Mouse (Mus musculus) MEL (cell line): ENCODE results near the gene Abcc1. TPM values are rescaled to one million over a fixed set of nuclear protein-coding genes. Genes with fewer than 3 reads are reported as not detected.

Experiments
- DNase-seq: peaks from one replicate; pipeline ENCODE4 v3.0.0; 2011; ENCODE audit warnings: low read depth, low spot score
- H3K27ac ChIP-seq: 2 replicates; pipeline ENCODE4 v1.5.1; 2012; ENCODE audit warnings: low read depth, mild to moderate bottlenecking, control low read depth, low read length, moderate library complexity; ENCODE audit not compliant: control insufficient read depth
- H3K27me3 ChIP-seq, 2 experiments: fragments of 150-350 bp in 1 of 2; sonication (generic) in 1 of 2; 2 replicates each; pipeline ENCODE4 v1.6.1; 2012; ENCODE audit warnings: low read length in 2 of 2, mild to moderate bottlenecking in 2 of 2, improper control_type of control experiment in 1 of 2, moderate library complexity in 1 of 2; ENCODE audit not compliant: insufficient read depth in 2 of 2, control insufficient read depth in 1 of 2
- H3K36me3 ChIP-seq, 2 experiments: 2 replicates each; pipeline ENCODE4 v1.6.1; 2012 to 2014; ENCODE audit warnings: low read length in 2 of 2, improper control_type of control experiment in 1 of 2, inconsistent platforms in 1 of 2, mild to moderate bottlenecking in 1 of 2; ENCODE audit not compliant: insufficient read depth in 2 of 2, control insufficient read depth in 1 of 2
- H3K4me1 ChIP-seq, 2 experiments: fragments of 150-350 bp in 1 of 2; sonication (generic) in 1 of 2; 2 replicates each; pipeline ENCODE4 v1.6.1; 2012; ENCODE audit warnings: low read length in 2 of 2, improper control_type of control experiment in 1 of 2, mild to moderate bottlenecking in 1 of 2; ENCODE audit not compliant: insufficient read depth in 2 of 2, control insufficient read depth in 1 of 2
- H3K4me3 ChIP-seq, 2 experiments: fragments of 150-350 bp in 1 of 2; sonication (generic) in 1 of 2; 2 replicates each; pipeline ENCODE4 v1.5.1; 2012; ENCODE audit warnings: low read depth in 2 of 2, low read length in 2 of 2, mild to moderate bottlenecking in 2 of 2, moderate library complexity in 2 of 2, control low read depth in 1 of 2, improper control_type of control experiment in 1 of 2; ENCODE audit not compliant: control insufficient read depth in 1 of 2, insufficient read depth in 1 of 2
- H3K79me2 ChIP-seq: 2 replicates; pipeline ENCODE4 v1.6.1; 2012; ENCODE audit warnings: mild to moderate bottlenecking, low read length, moderate library complexity; ENCODE audit not compliant: control insufficient read depth, poor library complexity, insufficient read depth
- H3K9ac ChIP-seq: 2 replicates; pipeline ENCODE4 v1.6.1; 2012; ENCODE audit warnings: low read depth, mild to moderate bottlenecking, control low read depth, low read length, moderate library complexity; ENCODE audit not compliant: control insufficient read depth, poor library complexity, severe bottlenecking
- H3K9me3 ChIP-seq: fragments of 150-350 bp; sonication (generic); replicated peaks from 2 replicates; pipeline ENCODE4 v1.6.1; 2012; ENCODE audit warnings: mild to moderate bottlenecking, low read length, improper control_type of control experiment, moderate library complexity; ENCODE audit not compliant: insufficient read depth
- CHD1 ChIP-seq: IDR thresholded peaks from 2 replicates; pipeline ENCODE4 v1.6.1; 2012; ENCODE audit warnings: low read depth, mild to moderate bottlenecking, inconsistent platforms, low read length, improper control_type of control experiment
- EP300 ChIP-seq, 2 experiments: IDR thresholded peaks; 2 replicates each; pipeline ENCODE4 v1.6.1; 2011; ENCODE audit warnings: improper control_type of control experiment in 2 of 2, low read length in 2 of 2, low read depth in 1 of 2, mild to moderate bottlenecking in 1 of 2
- HCFC1 ChIP-seq: IDR thresholded peaks from 2 replicates; pipeline ENCODE4 v1.6.1; 2012; ENCODE audit warnings: low read depth, mild to moderate bottlenecking, inconsistent platforms, low read length, improper control_type of control experiment, moderate library complexity
- MAFK ChIP-seq: IDR thresholded peaks from 2 replicates; pipeline ENCODE4 v1.6.1; 2011; ENCODE audit warnings: low read depth, mild to moderate bottlenecking, low read length, improper control_type of control experiment, borderline replicate concordance
- MAX ChIP-seq: IDR thresholded peaks from 2 replicates; pipeline ENCODE4 v1.6.1; 2011; ENCODE audit warnings: low read length, improper control_type of control experiment
- MEF2A ChIP-seq: IDR thresholded peaks from 2 replicates; pipeline ENCODE4 v1.6.1; 2014; ENCODE audit warnings: low read depth, mild to moderate bottlenecking, inconsistent platforms, low read length, improper control_type of control experiment; ENCODE audit not compliant: poor library complexity, insufficient replicate concordance, severe bottlenecking; ENCODE audit errors: extremely low read depth
- MYB ChIP-seq: IDR thresholded peaks from 2 replicates; pipeline ENCODE4 v1.6.1; 2011; ENCODE audit warnings: mild to moderate bottlenecking, low read depth, low read length, improper control_type of control experiment
- MYC ChIP-seq: IDR thresholded peaks from 2 replicates; pipeline ENCODE4 v1.6.1; 2011; ENCODE audit warnings: low read depth, mild to moderate bottlenecking, low read length, improper control_type of control experiment, moderate library complexity
- NELFE ChIP-seq: IDR thresholded peaks from 2 replicates; pipeline ENCODE4 v1.6.1; 2011; ENCODE audit warnings: low read depth, low read length, improper control_type of control experiment
- NRF1 ChIP-seq: IDR thresholded peaks from 2 replicates; pipeline ENCODE4 v1.6.1; 2014; ENCODE audit warnings: low read depth, mild to moderate bottlenecking, inconsistent platforms, low read length, improper control_type of control experiment, moderate library complexity; ENCODE audit not compliant: poor library complexity, insufficient read depth, severe bottlenecking
- POLR2AphosphoS2 ChIP-seq: IDR thresholded peaks from 2 replicates; pipeline ENCODE4 v1.6.1; 2011; ENCODE audit warnings: low read length, improper control_type of control experiment
- RAD21 ChIP-seq: IDR thresholded peaks from 2 replicates; pipeline ENCODE4 v1.6.1; 2011; ENCODE audit warnings: mild to moderate bottlenecking, low read depth, low read length, improper control_type of control experiment
- RCOR1 ChIP-seq: IDR thresholded peaks from 2 replicates; pipeline ENCODE4 v1.6.1; 2012; ENCODE audit warnings: low read depth, mild to moderate bottlenecking, inconsistent platforms, low read length, improper control_type of control experiment
- SMC3 ChIP-seq: IDR thresholded peaks from 2 replicates; pipeline ENCODE4 v1.6.1; 2011; ENCODE audit warnings: low read depth, low read length, improper control_type of control experiment
- TBP ChIP-seq: IDR thresholded peaks from 2 replicates; pipeline ENCODE4 v1.8.0; 2011; ENCODE audit warnings: low read depth, low read length, improper control_type of control experiment
- UBTF ChIP-seq: IDR thresholded peaks from 2 replicates; pipeline ENCODE4 v1.6.1; 2012; ENCODE audit warnings: low read depth, mild to moderate bottlenecking, inconsistent platforms, low read length, improper control_type of control experiment, moderate library complexity, borderline replicate concordance; ENCODE audit not compliant: insufficient read depth
- ZC3H11A ChIP-seq: IDR thresholded peaks from 2 replicates; pipeline ENCODE4 v1.6.1; 2012; ENCODE audit warnings: low read depth, mild to moderate bottlenecking, inconsistent platforms, low read length, improper control_type of control experiment
- ZKSCAN1 ChIP-seq: IDR thresholded peaks from 2 replicates; pipeline ENCODE4 v1.6.1; 2012; ENCODE audit warnings: low read depth, mild to moderate bottlenecking, inconsistent platforms, low read length, improper control_type of control experiment, moderate library complexity
- ZMIZ1 ChIP-seq: IDR thresholded peaks from 2 replicates; pipeline ENCODE4 v1.6.1; 2012; ENCODE audit warnings: low read depth, mild to moderate bottlenecking, inconsistent platforms, low read length, improper control_type of control experiment, moderate library complexity
- ZNF384 ChIP-seq: IDR thresholded peaks from 2 replicates; pipeline ENCODE4 v1.6.1; 2012; ENCODE audit warnings: low read depth, mild to moderate bottlenecking, inconsistent platforms, low read length, improper control_type of control experiment
- polyA plus RNA-seq, 2 experiments: library from polyadenylated mRNA; stranded (reverse) in 1 of 2; unstranded in 1 of 2; fragments of >175 nt in 1 of 2; fragments of >200 nt in 1 of 2; gene quantifications; 2 replicates each; pipeline versions ENCODE4 v1.2.1 to v1.2.4; 2012; ENCODE audit warnings: low replicate concordance in 2 of 2, low read depth in 1 of 2; ENCODE audit not compliant: insufficient read length in 2 of 2, insufficient read depth in 1 of 2, missing spikeins in 1 of 2
- total RNA-seq: library from RNA; depleted of rRNA; stranded (reverse); fragments of 300-350 nt; gene quantifications from 2 replicates; pipeline ENCODE4 v1.2.3, GENCODE M21; 2012

Abcc1 gene
- total and polyA plus RNA-seq, 3 experiments, result 31.5 to 39.8 (median 34.2) TPM

- Histone ChIP-seq H3K4me1 (no peaks in the 10 kb centered on the region), H3K27me3 (no peaks in the 10 kb centered on the region), H3K9ac (no peak overlapping the region), H3K27ac (no peak overlapping the region), H3K4me3 (no peak overlapping the region), H3K36me3 (peaks cover 0 to 12% of the 10 kb centered on the region in 2 experiments; a peak in 2 of 4 replicates), H3K9me3 (no peaks in the 10 kb centered on the region), H3K79me2 (no peaks in the 10 kb centered on the region)
- DNase-seq, result no peak
- TF ChIP-seq EP300 (IDR thresholded peaks at IDR 0.05; ENCODE audit: low read depth in 1 of 2, low read length in 2 of 2) (no peak), RCOR1 (no peak), SMC3 (no peak), ZNF384 (no peak), MYB (no peak), NELFE (no peak), TBP (no peak), ZMIZ1 (no peak)
Measured at GRCm38 (mm10) chr16:14447366-14447765, 86.0 kb downstream of the Abcc1 start.

- H3K27ac ChIP-seq, result no peak overlapping the region
- TF ChIP-seq POLR2AphosphoS2, result no peak
- no peak overlapping the region for H3K4me3 ChIP-seq
- peaks cover 0 to 15% of the 10 kb centered on the region in 2 experiments; a peak in 3 of 4 replicates for H3K36me3 ChIP-seq
- no peaks in the 10 kb centered on the region for H3K27me3 ChIP-seq
- H3K79me2 ChIP-seq, result no peaks in the 10 kb centered on the region
- no peaks in the 10 kb centered on the region for H3K4me1 ChIP-seq
- no peaks in the 10 kb centered on the region for H3K9me3 ChIP-seq
- no peak for DNase-seq
- H3K9ac ChIP-seq, result no peak overlapping the region
Measured at GRCm38 (mm10) chr16:14448307-14448706, 86.9 kb downstream of the Abcc1 start.

GRCm38 (mm10) chr16:14449861-14450260 lies 88.5 kb downstream of the Abcc1 start:
- TF ChIP-seq MAFK, result no peak
- no peak for TF ChIP-seq CHD1
- no peak for TF ChIP-seq HCFC1
- no peak for TF ChIP-seq MYB
- no peak for TF ChIP-seq ZNF384
- no peak for TF ChIP-seq RAD21
- no peak for TF ChIP-seq ZC3H11A
- TF ChIP-seq MEF2A, result no peak
- no peak for TF ChIP-seq NRF1
- TF ChIP-seq NELFE, result no peak
- TF ChIP-seq MYC, result no peak
- TF ChIP-seq MAX, result no peak
- TF ChIP-seq UBTF, result no peak
- TF ChIP-seq ZKSCAN1, result no peak
- H3K4me1 ChIP-seq, result peaks cover 0 to 6% of the 10 kb centered on the region in 2 experiments; a peak in 1 of 4 replicates
- H3K4me3 ChIP-seq, result no peak overlapping the region
- H3K36me3 ChIP-seq, result peaks cover 8 to 16% of the 10 kb centered on the region in 2 experiments
- H3K9ac ChIP-seq, result no peak overlapping the region
- no peaks in the 10 kb centered on the region for H3K9me3 ChIP-seq
- no peaks in the 10 kb centered on the region for H3K27me3 ChIP-seq
- no peak overlapping the region for H3K27ac ChIP-seq
- H3K79me2 ChIP-seq, result no peaks in the 10 kb centered on the region
- no peak for DNase-seq
